Mouse (Mus musculus): ENCODE measurements around the gene Fam241a. TPM values are rescaled to one million over a fixed set of nuclear protein-coding genes. Genes with fewer than 3 reads are reported as not detected.
A peak's percentile ranks its signal among the peaks of the same experiment; 100 is the strongest.

The Fam241a gene
- total RNA-seq, 2 experiments from 2014 or later: 4.0 to 5.1 TPM

- peak in 1 of 2 experiments; percentile 12 for DNase-seq
Observed at GRCm38 (mm10) chr3:127836798-127837153, 59.3 kb downstream of the Fam241a start.

GRCm38 (mm10) chr3:127835594-127835993 lies 60.5 kb downstream of the Fam241a start:
- DNase-seq: no peak

- DNase-seq: no peak
Observed at GRCm38 (mm10) chr3:127834040-127834439, 62.1 kb downstream of the Fam241a start.

DNA sequence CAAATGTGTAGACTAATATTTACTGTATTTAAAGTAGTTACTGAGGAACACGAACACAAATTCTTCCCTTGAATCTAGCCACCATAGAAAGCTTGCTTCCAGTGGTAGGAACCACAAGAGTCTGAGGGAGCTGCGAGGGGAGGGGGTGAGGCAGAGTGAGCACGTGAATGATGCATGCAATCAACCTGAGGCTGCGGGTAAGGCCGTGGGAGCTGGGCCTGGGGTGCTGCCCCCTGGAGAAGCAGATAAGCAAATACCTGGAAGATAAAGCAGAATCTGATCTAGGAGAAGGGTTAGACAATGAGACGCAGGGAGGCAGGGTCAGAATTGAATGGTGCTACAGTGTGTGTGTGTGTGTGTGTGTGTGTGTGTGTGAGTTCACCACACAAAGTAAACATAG lies 65.0 kb downstream of the Fam241a start:
- no peak for DNase-seq

GRCm38 (mm10) chr3:127830183-127830582 lies 65.9 kb downstream of the Fam241a start:
- no peak for DNase-seq

DNA sequence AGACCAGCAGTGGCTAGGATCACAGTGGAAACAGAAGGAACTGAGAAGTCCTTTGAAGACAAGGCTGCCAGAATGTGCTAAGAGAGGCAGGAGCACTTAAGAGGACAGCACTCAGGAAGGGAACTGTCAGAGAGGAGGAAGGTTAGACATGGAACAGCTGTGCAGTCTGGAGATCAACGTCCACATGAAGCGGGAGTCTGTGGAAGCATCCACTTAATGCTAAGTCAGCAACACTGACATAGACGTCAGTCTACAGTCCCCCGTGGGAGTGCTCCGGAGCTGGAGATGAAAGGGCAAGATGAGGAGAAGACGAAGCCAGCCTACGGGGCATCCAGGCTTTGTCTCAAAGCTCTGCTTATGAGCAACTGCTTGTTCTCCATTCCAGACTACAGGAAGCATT lies 69.0 kb downstream of the Fam241a start:
- DNase-seq: peak; percentile 31 to 43

DNA sequence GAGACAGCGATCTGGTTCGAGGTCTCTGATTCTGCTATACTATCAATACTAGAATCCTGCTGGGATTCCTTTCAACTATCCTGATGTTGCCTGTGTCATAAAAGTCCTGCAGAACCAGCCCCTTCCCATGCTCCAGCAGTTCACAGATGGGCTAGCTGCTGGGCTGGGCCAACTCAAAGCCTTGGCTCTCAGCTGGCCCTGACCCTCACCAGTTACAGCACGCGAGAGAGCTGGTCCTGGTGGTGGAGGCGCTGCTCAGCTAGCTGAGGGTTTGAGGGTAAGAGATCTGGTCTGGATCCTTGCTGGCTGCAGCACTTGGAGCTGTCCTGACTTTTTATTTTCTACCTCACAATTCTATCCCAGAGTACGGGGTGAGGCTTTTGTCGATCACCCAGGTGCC lies 69.6 kb downstream of the Fam241a start:
- DNase-seq: no peak

DNA sequence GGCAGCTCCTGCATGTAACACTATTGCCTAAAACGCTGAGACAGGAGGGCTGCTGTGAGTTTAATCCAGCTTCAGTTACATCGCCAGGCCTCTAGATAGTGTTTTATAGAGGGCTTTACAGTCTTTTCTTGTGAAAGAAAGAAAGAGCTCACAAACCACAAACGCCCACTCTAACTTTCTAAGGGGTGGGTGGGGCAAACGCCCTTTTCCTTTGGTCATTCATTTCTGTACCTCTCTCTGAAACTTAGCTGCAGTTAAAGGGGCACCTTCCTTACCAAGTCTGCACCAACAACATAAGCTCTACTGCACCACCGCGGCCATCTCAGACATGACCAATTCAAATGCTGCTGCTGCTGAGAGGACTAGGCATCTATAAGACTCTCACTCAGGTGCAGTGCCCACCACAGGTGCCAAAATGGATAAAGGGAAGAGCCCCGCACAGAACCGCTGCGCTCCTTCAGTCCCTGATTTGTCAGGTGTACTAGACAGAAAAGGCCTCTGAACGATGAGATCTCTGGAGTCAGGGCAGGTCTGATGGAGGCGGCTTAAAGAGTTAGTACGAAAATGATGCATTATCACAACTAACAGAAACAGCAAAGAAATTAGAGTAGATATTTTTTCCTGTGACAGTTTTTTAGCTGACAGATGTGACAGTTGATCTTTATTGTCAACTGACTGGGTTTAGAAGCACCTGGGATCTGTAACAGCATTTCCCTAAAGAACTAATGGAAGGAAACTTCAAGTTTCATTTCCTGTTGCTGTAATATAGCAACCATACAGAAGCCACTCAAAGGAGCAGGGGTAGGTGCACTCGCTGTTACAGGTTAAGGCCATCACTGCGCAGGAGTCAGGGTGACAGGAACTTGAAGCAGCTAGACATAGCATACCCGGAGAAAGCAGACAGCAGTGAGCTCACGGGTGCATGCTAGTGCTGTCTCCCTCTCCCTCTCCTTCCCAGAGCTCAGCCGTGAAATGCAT lies 71.9 kb downstream of the Fam241a start:
- no peak for DNase-seq

DNA sequence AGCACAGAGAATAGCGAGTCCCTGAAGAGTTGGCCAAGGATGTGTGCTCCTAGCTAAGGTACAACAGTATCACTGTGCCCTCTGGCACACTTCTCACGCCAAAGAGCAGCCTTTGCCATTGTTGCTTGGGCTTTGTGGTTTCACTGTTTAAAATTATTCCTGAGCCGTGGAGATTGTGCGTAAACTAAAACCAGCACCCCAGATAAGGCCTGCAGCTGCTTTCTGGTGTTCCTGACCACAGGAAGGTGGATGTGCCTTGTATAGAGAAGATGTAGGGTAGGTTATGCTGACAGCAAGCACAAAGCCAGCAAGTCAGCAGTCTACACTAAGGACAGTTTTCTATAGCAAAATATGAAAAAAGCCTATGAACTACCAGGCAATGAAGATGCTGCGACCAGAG lies 74.9 kb downstream of the Fam241a start:
- DNase-seq: no peak

DNA sequence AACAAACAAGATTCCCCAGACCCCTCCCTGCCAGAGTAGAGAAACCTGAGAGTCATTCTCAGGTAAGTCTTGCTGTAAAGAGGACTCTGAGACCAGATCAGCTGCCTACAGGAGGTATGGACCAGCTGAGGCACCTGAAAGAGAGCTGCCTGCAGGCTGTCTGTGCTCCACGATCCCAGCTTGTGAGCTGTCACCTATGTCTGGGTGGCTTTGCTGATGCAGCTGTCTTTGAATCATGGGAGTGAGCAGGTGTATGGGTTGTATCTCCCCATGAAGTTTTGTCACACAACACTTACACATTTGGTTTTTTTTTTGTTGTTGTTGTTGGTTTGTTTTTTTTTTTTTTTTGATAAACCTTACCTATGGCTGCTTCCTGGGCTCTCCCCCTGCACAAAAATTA lies 75.7 kb downstream of the Fam241a start:
- DNase-seq: no peak

Other genes with a start within 250 kb of the Fam241a start
- 1 to 10 TPM; 2.1 to 2.8 TPM for gene Alpk1, start 115.8 kb downstream of the Fam241a start, total RNA-seq (2021)
- 1 to 10 TPM; 1.9 to 2.9 TPM for gene Tifa, start 106.5 kb downstream of the Fam241a start, total RNA-seq (2021)
- gene Ap1ar, start 58.8 kb downstream of the Fam241a start, total RNA-seq (2021): 10 to 100 TPM; 18.3 to 18.9 TPM

All from heart, adult 18-20 months (tissue).